Mouse (Mus musculus) E14TG2a.4 (cell line): ENCODE results near the gene Dnah9.

Experiments
- H3K27me3 ChIP-seq: 2 replicates; pipeline ENCODE4 v1.6.1; 2014; ENCODE audit warnings: low read length, control low read depth; ENCODE audit not compliant: insufficient read depth
- H3K36me3 ChIP-seq: 2 replicates; pipeline ENCODE4 v1.6.1; 2014; ENCODE audit warnings: low read length, control low read depth; ENCODE audit not compliant: insufficient read depth
- H3K4me1 ChIP-seq: replicated peaks from 2 replicates; pipeline ENCODE4 v1.6.1; 2014; ENCODE audit warnings: low read depth, low read length, control low read depth
- H3K4me3 ChIP-seq: replicated peaks from 2 replicates; pipeline ENCODE4 v1.5.1; 2014; ENCODE audit warnings: mild to moderate bottlenecking, low read length
- H3K9me3 ChIP-seq: 2 replicates; pipeline ENCODE4 v1.6.1; 2014; ENCODE audit warnings: low read length, control low read depth
- CTCF ChIP-seq: conservative IDR thresholded peaks from 2 replicates; pipeline ENCODE4 v1.5.1; 2014; ENCODE audit warnings: low read length
- NANOG ChIP-seq: IDR thresholded peaks from 2 replicates; pipeline ENCODE4 v1.6.1; 2014; ENCODE audit warnings: borderline replicate concordance, low read length, mixed read lengths
- POU5F1 ChIP-seq: IDR thresholded peaks from 2 replicates; pipeline ENCODE4 v1.6.1; 2014; ENCODE audit warnings: low read length, borderline replicate concordance

The Dnah9 gene

DNA sequence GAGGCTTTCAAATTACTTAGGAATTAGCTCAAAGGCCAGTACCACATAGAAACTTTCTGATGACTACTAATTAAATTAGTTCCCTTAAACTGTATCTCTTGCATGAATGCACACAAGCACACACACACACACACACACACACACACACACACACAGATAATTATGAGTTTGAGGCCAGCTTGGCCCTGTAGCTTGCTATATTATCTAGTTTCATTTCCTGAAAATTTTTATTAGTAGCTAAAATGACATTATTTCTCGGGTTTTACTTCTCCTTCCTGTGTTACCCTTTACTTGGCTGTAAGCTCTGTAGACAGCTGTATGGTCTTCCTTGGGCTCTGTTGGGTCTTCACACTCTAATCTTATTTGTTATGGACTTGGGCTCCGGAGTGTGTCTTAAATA lies 264.4 kb downstream of the Dnah9 start:
- no peaks in the 10 kb centered on the region for H3K4me1 ChIP-seq
- no peak for TF ChIP-seq CTCF
- no peak for TF ChIP-seq POU5F1
- no peaks in the 10 kb centered on the region for H3K36me3 ChIP-seq
- H3K4me3 ChIP-seq: no peak overlapping the region
- H3K9me3 ChIP-seq: no peaks in the 10 kb centered on the region
- H3K27me3 ChIP-seq: no peaks in the 10 kb centered on the region

DNA sequence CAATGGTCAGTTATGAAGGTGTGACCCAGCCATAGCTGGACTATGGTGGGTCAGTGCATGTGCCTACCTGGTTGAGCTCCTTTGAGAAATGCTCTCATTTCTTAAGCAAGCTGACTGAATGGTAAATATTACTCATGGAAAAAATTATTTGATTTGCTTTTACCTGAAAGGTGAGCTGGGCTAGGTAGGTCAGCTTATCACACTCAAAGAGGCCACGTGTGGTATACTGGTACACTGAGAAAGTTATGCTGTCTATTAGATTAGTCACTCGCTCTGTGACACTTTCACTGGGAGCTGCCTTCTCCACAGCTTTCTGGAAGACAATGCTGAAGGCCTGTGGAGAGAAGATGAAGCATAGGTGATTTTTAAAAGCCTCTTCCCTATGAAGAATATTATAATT lies 286.9 kb downstream of the Dnah9 start:
- H3K9me3 ChIP-seq: no peaks in the 10 kb centered on the region
- no peak for TF ChIP-seq CTCF
- TF ChIP-seq NANOG: no peak
- no peak for TF ChIP-seq POU5F1
- H3K4me3 ChIP-seq: no peak overlapping the region
- H3K27me3 ChIP-seq: no peaks in the 10 kb centered on the region
- H3K4me1 ChIP-seq: no peaks in the 10 kb centered on the region
- no peaks in the 10 kb centered on the region for H3K36me3 ChIP-seq

DNA sequence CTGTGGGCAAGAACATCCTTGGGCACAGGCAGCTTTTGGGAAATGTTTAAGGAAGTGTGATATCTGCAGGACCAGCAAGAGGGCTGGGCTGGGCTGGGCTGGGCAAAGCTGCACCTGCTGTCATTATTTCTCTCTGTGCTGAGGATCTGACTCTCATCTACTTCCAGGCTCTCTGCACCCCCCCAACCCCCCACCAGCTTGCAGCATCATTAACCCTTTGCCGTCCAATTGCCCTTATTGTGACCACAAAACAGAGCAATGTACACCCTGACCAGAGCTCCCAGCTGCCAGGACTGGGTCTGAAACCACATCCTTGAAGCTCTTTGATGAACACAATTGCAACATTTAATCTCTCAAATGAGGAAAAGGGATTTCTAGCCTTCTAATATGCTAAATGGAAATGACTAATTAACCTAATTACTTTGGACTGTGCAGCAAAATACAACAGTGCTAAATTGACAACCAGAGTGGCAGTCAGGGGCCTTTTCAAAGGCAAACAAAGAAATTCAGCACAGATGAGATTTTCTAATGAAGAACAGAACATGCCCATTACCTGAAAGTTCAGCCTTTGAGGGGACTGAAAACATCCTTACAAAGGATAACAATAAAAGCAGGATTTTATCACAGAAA lies 291.1 kb downstream of the Dnah9 start:
- Histone ChIP-seq H3K4me1 (no peaks in the 10 kb centered on the region), H3K4me3 (no peak overlapping the region), H3K36me3 (no peaks in the 10 kb centered on the region), H3K27me3 (no peaks in the 10 kb centered on the region), H3K9me3 (no peaks in the 10 kb centered on the region)
- TF ChIP-seq POU5F1 (no peak), NANOG (no peak), CTCF (no peak)

- no peak for TF ChIP-seq NANOG
- TF ChIP-seq CTCF: no peak
- TF ChIP-seq POU5F1: no peak
These were observed 306.9 kb downstream of the Dnah9 start for GRCm38 (mm10) chr11:65861476-65861875.

DNA sequence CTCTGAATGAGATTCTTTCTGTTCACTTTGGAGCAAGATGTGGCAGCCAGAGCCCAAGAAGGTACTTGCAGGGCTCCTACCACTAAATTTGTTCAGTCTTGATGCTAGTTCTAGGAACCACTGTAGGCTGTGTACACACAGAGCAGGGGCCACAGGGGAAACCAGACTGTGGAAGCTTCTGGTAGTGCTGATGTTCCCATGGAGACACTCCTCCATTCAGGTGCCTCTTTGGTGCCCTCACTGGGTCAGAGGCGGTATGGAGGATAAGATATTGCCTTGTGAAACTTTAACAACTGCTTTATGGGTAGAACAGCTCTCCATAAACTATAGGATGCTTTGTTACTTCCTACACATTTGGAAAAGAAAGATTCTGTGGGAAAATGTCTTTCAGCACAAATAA lies 316.3 kb downstream of the Dnah9 start:
- no peak for TF ChIP-seq NANOG
- TF ChIP-seq POU5F1: no peak
- TF ChIP-seq CTCF: peak; percentile 20
- H3K4me1 ChIP-seq: no peaks in the 10 kb centered on the region
- H3K9me3 ChIP-seq: no peaks in the 10 kb centered on the region
- no peaks in the 10 kb centered on the region for H3K36me3 ChIP-seq
- H3K4me3 ChIP-seq: no peak overlapping the region
- peaks cover 4% of the 10 kb centered on the region; the same call in 1 of the 2 replicates for H3K27me3 ChIP-seq

More at GRCm38 (mm10) chr11:65861476-65861875, 306.9 kb downstream of the Dnah9 start:
- Histone ChIP-seq H3K36me3 (no peaks in the 10 kb centered on the region), H3K4me1 (no peaks in the 10 kb centered on the region), H3K4me3 (no peak overlapping the region), H3K9me3 (no peaks in the 10 kb centered on the region), H3K27me3 (no peaks in the 10 kb centered on the region)

GRCm38 (mm10) chr11:65846446-65846845 lies 321.9 kb downstream of the Dnah9 start:
- H3K27me3 ChIP-seq: peaks cover 4% of the 10 kb centered on the region; the same call in 1 of the 2 replicates
- H3K4me3 ChIP-seq: no peak overlapping the region
- H3K36me3 ChIP-seq: no peaks in the 10 kb centered on the region
- no peaks in the 10 kb centered on the region for H3K9me3 ChIP-seq
- no peaks in the 10 kb centered on the region for H3K4me1 ChIP-seq
- no peak for TF ChIP-seq POU5F1
- TF ChIP-seq NANOG: no peak
- TF ChIP-seq CTCF: no peak

DNA sequence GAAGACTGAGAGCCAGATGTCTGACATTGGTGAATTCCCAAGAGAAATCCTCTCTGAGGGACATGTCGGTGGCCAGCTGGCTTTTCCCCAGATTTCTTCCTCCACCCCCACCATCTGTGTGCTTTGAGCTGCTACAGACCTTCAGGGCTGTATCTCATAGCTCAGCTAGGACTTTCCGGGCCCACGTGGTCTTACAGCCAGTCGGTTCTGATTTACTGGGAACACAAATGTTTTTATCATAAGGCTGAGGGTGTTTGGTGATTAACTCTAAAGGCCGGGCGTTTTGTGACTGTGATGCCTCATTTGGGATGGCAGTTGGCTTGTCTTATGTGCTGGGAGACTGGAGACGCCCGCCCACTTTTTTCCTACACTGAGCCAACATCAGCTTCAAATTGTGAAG lies 329.4 kb downstream of the Dnah9 start:
- H3K4me1 ChIP-seq: no peaks in the 10 kb centered on the region
- no peaks in the 10 kb centered on the region for H3K9me3 ChIP-seq
- no peaks in the 10 kb centered on the region for H3K36me3 ChIP-seq
- H3K4me3 ChIP-seq: no peak overlapping the region
- no peak for TF ChIP-seq POU5F1
- no peak for TF ChIP-seq CTCF
- no peak for TF ChIP-seq NANOG
- no peaks in the 10 kb centered on the region for H3K27me3 ChIP-seq

GRCm38 (mm10) chr11:65824556-65824955 lies 343.8 kb downstream of the Dnah9 start:
- no peak for TF ChIP-seq CTCF
- TF ChIP-seq NANOG: no peak
- TF ChIP-seq POU5F1: no peak
- peaks cover 45% of the 10 kb centered on the region for H3K36me3 ChIP-seq
- peaks cover 4% of the 10 kb centered on the region; the same call in 1 of the 2 replicates for H3K4me1 ChIP-seq
- H3K9me3 ChIP-seq: no peaks in the 10 kb centered on the region
- H3K27me3 ChIP-seq: no peaks in the 10 kb centered on the region
- H3K4me3 ChIP-seq: no peak overlapping the region

- TF ChIP-seq POU5F1 (no peak), CTCF (peak; percentile 67)
- H3K27me3 ChIP-seq: no peaks in the 10 kb centered on the region
- no peak overlapping the region for H3K4me3 ChIP-seq
- H3K36me3 ChIP-seq: peaks cover 40% of the 10 kb centered on the region
- H3K4me1 ChIP-seq: peaks cover 4% of the 10 kb centered on the region; the same call in 1 of the 2 replicates
- no peaks in the 10 kb centered on the region for H3K9me3 ChIP-seq
These were observed 347.5 kb downstream of the Dnah9 start for GRCm38 (mm10) chr11:65820877-65821276.
